Mouse (Mus musculus) CH12.LX (cell line): ENCODE results near the gene Cabp1.

Experiments used
- CHD1 ChIP-seq: IDR thresholded peaks from 2 replicates; pipeline ENCODE4 v1.6.1; 2012; ENCODE audit warnings: low read depth, low read length, improper control_type of control experiment, inconsistent platforms
- CTCF ChIP-seq, 2 experiments: IDR thresholded peaks in 1 of 2; conservative IDR thresholded peaks in 1 of 2; 2 replicates each; pipeline ENCODE4 v1.5.1; 2011 to 2012; ENCODE audit warnings: low read depth in 2 of 2, low read length in 2 of 2, improper control_type of control experiment in 1 of 2, inconsistent platforms in 1 of 2, mild to moderate bottlenecking in 1 of 2, moderate library complexity in 1 of 2
- EP300 ChIP-seq: IDR thresholded peaks from 2 replicates; pipeline ENCODE4 v1.6.1; 2011; ENCODE audit warnings: low read length, improper control_type of control experiment
- POLR2A ChIP-seq: IDR thresholded peaks from 2 replicates; pipeline ENCODE4 v1.6.1; 2011; ENCODE audit warnings: low read depth, mild to moderate bottlenecking, improper control_type of control experiment, low read length
- SMC3 ChIP-seq: IDR thresholded peaks from 2 replicates; pipeline ENCODE4 v1.6.1; 2011; ENCODE audit warnings: low read depth, low read length, improper control_type of control experiment
- ZKSCAN1 ChIP-seq: IDR thresholded peaks from 2 replicates; pipeline ENCODE4 v1.6.1; 2012; ENCODE audit warnings: low read depth, inconsistent platforms, low read length, improper control_type of control experiment, borderline replicate concordance

DNA sequence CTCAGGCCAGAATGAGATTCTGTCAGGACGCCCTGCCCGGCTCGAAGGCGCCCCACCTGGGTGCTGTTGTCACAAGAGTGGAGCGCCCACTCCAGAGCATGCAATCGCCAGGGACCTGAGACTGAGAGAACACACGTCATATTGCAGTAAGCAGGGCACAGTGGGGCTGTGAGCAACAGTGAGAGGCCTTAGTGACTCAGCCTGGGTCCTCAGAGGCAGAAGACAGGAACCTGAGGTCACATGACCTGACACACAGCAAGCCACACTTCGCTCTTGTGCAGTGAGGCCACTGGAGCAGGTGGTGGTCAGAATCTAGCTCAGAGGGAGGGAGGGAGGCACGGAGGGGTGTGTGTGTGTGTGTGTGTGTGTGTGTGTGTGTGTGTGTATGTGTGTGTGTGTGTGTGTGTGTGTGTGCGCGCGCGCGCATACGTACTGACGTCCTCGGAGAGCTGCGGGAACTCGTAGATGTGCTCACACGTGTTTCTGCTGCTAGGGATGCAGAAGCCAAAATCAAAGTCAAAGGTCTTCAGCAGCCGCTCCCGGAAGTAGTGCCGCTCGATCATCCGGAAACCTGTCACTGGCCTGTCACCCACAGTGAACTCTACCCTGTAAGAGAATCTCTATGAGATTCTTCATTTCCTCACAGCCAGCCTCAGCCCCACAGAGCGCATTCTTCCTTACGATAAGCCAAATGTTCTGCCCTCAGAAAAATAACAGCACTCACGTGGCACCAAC is 67.4 kb downstream of the Cabp1 start:
- TF ChIP-seq SMC3 (no peak), POLR2A (no peak), CHD1 (no peak), ZKSCAN1 (no peak), CTCF (conservative IDR thresholded peaks at IDR 0.05 in 1 of 2, IDR thresholded peaks at IDR 0.05 in 1 of 2; ENCODE audit: low read depth in 2 of 2, low read length in 2 of 2) (no peak), EP300 (no peak)
